24 mouse cellular contexts compared by ENCODE assay signal in genomic region chr12:110814924-110815323, GRCm38 (mm10). TPM values are rescaled to one million over a fixed set of nuclear protein-coding genes. Genes with fewer than 3 reads are reported as not detected.
"Had no signal": no experiment of that assay in that cellular context is flagged by ENCODE, and none has a peak within 500 bp of the region (broad histone marks: within the 10 kb centered on the region; RNA-seq: fewer than 3 reads in every experiment).

No protein-coding gene starts in this region.

- H3K4me3 ChIP-seq: limb, embryonic 12.5 days; limb, embryonic 15.5 days; midbrain, embryonic 12.5 days; myocyte; neural tube, embryonic 13.5 days; stomach, embryonic 15.5 days had no signal

- DNase-seq: kidney, adult 2 months; kidney, postnatal 36 days; left cerebral cortex, postnatal 4 days; liver, postnatal 0 days; lung, embryonic 14.5 days; lung, postnatal 10 days; lung, postnatal 4 days; retina, postnatal 1 day; right cerebral cortex, postnatal 25 days; spleen, adult 18-20 months; thymus, adult 2 months; thymus, postnatal 14 days had no signal

- H3K36me3 ChIP-seq: limb, embryonic 15.5 days; stomach, embryonic 15.5 days had no signal

- H3K9ac ChIP-seq: limb, embryonic 12.5 days; limb, embryonic 15.5 days; liver, embryonic 14.5 days; liver, postnatal 0 days; lung, embryonic 14.5 days; midbrain, embryonic 12.5 days; neural tube, embryonic 13.5 days; stomach, embryonic 15.5 days had no signal

- ATAC-seq: inflammation-experienced regulatory T-cells, adult 6 months; liver, postnatal 0 days; midbrain, embryonic 16.5 days had no signal

- H3K9me3 ChIP-seq: limb, embryonic 12.5 days; limb, embryonic 15.5 days; midbrain, embryonic 12.5 days; neural tube, embryonic 13.5 days; stomach, embryonic 15.5 days had no signal

- H3K4me2 ChIP-seq: limb, embryonic 12.5 days; limb, embryonic 15.5 days; liver, embryonic 11.5 days; lung, embryonic 14.5 days; midbrain, embryonic 12.5 days; neural tube, embryonic 13.5 days; stomach, embryonic 15.5 days had no signal

- H3K27ac ChIP-seq: kidney, postnatal 0 days; limb, embryonic 12.5 days; limb, embryonic 15.5 days; liver, embryonic 14.5 days; midbrain, embryonic 12.5 days; neural tube, embryonic 13.5 days; stomach, embryonic 15.5 days had no signal

- H3K4me1 ChIP-seq: limb, embryonic 12.5 days; limb, embryonic 15.5 days; midbrain, embryonic 12.5 days; neural tube, embryonic 13.5 days; stomach, embryonic 15.5 days had no signal

- H3K27me3 ChIP-seq: limb, embryonic 12.5 days; limb, embryonic 15.5 days; midbrain, embryonic 12.5 days; neural tube, embryonic 13.5 days; stomach, embryonic 15.5 days had no signal

RNA-seq across cellular contexts. Expression of gene Mok, which starts 25.8 kb away (rescaled TPM):
- total RNA-seq: monocyte, adult 5-6 weeks had no signal
